8 mouse cellular contexts compared by ENCODE assay signal in the genomic region with DNA sequence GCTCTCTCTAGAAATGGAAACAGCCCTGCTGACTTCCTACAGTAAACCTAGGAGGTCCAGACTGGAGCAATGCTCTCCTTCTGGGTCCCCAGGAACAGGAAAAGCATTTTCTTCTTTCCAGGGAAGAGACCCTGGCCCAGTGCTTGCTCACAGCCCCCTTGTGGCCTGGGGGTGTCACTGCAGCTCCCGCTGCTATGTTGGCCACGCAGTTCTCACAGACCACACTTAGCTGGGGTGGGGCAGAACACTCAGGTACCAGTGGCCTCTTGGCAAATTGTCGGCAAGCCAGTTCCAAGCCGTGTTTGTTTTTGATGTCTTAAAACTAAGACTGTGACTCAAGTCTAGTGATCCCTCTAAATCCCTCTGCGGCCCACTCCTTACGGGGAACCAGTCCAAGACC. TPM values are rescaled to one million over a fixed set of nuclear protein-coding genes. Genes with fewer than 3 reads are reported as not detected.
DNase-seq lines count a peak whose midpoint lies in the region; ATAC-seq and TF ChIP-seq lines count a peak whose summit lies in the region.

No protein-coding gene starts in this region.

- H3K27ac ChIP-seq in forebrain, embryonic 13.5 days, result no peak overlapping the region
- H3K27ac ChIP-seq in neural tube, embryonic 15.5 days (replicated peaks), result 0 out of 2 replicates have a peak overlapping the region, but pooled peaks have one; percentile 11
- no peak overlapping the region for H3K27ac ChIP-seq in thymus, adult 2 months (ENCODE audit: control insufficient read depth, insufficient read depth, low read length)

- H3K27me3 ChIP-seq in E14TG2a.4 (ENCODE audit: insufficient read depth, low read length), result peaks cover 35% of the 10 kb centered on the region
- H3K27me3 ChIP-seq in forebrain, embryonic 13.5 days, result peaks cover 37% of the 10 kb centered on the region
- H3K27me3 ChIP-seq in neural tube, embryonic 15.5 days (replicated peaks), result no peaks in the 10 kb centered on the region; the same call in 1 of the 2 replicates
- H3K27me3 ChIP-seq in thymus, adult 2 months (ENCODE audit: control insufficient read depth, insufficient read depth, low read length), result peaks cover 14% of the 10 kb centered on the region; the same call in 1 of the 2 replicates

- H3K4me1 ChIP-seq in E14TG2a.4 (replicated peaks; ENCODE audit: low read depth, low read length), result peaks cover 30% of the 10 kb centered on the region
- H3K4me1 ChIP-seq in forebrain, embryonic 13.5 days, result peaks cover 31% of the 10 kb centered on the region
- peaks cover 8% of the 10 kb centered on the region for H3K4me1 ChIP-seq in lung, adult 2 months (ENCODE audit: control insufficient read depth, insufficient read depth, low read length)
- peaks cover 60% of the 10 kb centered on the region for H3K4me1 ChIP-seq in neural tube, embryonic 15.5 days
- H3K4me1 ChIP-seq in thymus, adult 2 months (replicated peaks; ENCODE audit: control insufficient read depth, insufficient read depth, low read length), result peaks cover 19% of the 10 kb centered on the region

- TF ChIP-seq POLR2A in lung, adult 2 months (IDR thresholded peaks at IDR 0.05; ENCODE audit: borderline replicate concordance, extremely low read depth, low read depth, low read length), result no peak
- TF ChIP-seq POLR2A in thymus, adult 2 months (IDR thresholded peaks at IDR 0.05; ENCODE audit: control insufficient read depth, extremely low read depth, insufficient read depth, low read length, poor library complexity), result no peak

- no peaks in the 10 kb centered on the region for H3K36me3 ChIP-seq in E14TG2a.4 (ENCODE audit: insufficient read depth, low read length)
- no peaks in the 10 kb centered on the region for H3K36me3 ChIP-seq in forebrain, embryonic 13.5 days (ENCODE audit: poor library complexity, severe bottlenecking)
- no peaks in the 10 kb centered on the region for H3K36me3 ChIP-seq in neural tube, embryonic 15.5 days
- H3K36me3 ChIP-seq in thymus, adult 2 months (ENCODE audit: control insufficient read depth, insufficient read depth, low read length), result no peaks in the 10 kb centered on the region

- no peaks in the 10 kb centered on the region for H3K9me3 ChIP-seq in E14TG2a.4 (ENCODE audit: low read length)
- no peaks in the 10 kb centered on the region for H3K9me3 ChIP-seq in forebrain, embryonic 13.5 days (replicated peaks)
- no peaks in the 10 kb centered on the region for H3K9me3 ChIP-seq in neural tube, embryonic 15.5 days (replicated peaks)

- peak; percentile 31 for DNase-seq in c-Kit-positive CD71-positive TER-119-positive erythroid progenitor cells, embryonic 14.5 days (ENCODE audit: low spot score)
- peak; percentile 84 to 88 for DNase-seq in heart, postnatal 10 days
- peak; percentile 84 to 88 for DNase-seq in kidney, postnatal 4 days
- peak; percentile 72 for DNase-seq in lung, adult 2 months
- peak; percentile 67 for DNase-seq in thymus, adult 2 months

- intact Hi-C loops in heart, postnatal 10 days (cut with DNase I), result loop anchor here (2.0 kb wide), 2 partner anchors 69 to 119 kb away; no protein-coding TSS in a partner anchor

- H3K4me3 ChIP-seq in E14TG2a.4 (replicated peaks; ENCODE audit: low read length), result 0 out of 2 replicates have a peak overlapping the region, but pooled peaks have one; percentile 3
- H3K4me3 ChIP-seq in forebrain, embryonic 13.5 days, result peak overlapping the region; percentile 60
- peak overlapping the region; percentile 2 for H3K4me3 ChIP-seq in lung, adult 2 months (replicated peaks; ENCODE audit: extremely low read depth, low read depth, low read length)
- H3K4me3 ChIP-seq in neural tube, embryonic 15.5 days (replicated peaks), result peak overlapping the region; percentile 60
- no peak overlapping the region for H3K4me3 ChIP-seq in thymus, adult 2 months (ENCODE audit: control insufficient read depth, insufficient read depth, low read length)

- WGBS in forebrain, embryonic 13.5 days, result 36% methylated on average over 6 of the region's 6 CpGs
- 19% methylated on average over 6 of the region's 6 CpGs for WGBS in lung, adult 2 months
- WGBS in neural tube, embryonic 15.5 days, result 33% methylated on average over 6 of the region's 6 CpGs
- WGBS in thymus, adult 2 months, result 40% methylated on average over 6 of the region's 6 CpGs

- TF ChIP-seq CTCF in E14TG2a.4 (conservative IDR thresholded peaks at IDR 0.05; ENCODE audit: low read length), result peak; percentile 99
- TF ChIP-seq CTCF in lung, adult 2 months (IDR thresholded peaks at IDR 0.05; ENCODE audit: insufficient read depth, low read length), result peak; percentile 87
- TF ChIP-seq CTCF in thymus, adult 2 months (IDR thresholded peaks at IDR 0.05; ENCODE audit: borderline replicate concordance, control insufficient read depth, extremely low read depth, insufficient read depth, low read length, poor library complexity), result peak; percentile 93

- ATAC-seq in forebrain, embryonic 13.5 days, result no peak
- ATAC-seq in neural tube, embryonic 15.5 days (ENCODE audit: low FRiP score), result no peak

- H3K4me2 ChIP-seq in forebrain, embryonic 13.5 days, result peak overlapping the region; percentile 99
- H3K4me2 ChIP-seq in neural tube, embryonic 15.5 days, result peak overlapping the region; percentile 99

- H3K9ac ChIP-seq in forebrain, embryonic 13.5 days, result no peak overlapping the region; the same call in 1 of the 2 replicates
- H3K9ac ChIP-seq in neural tube, embryonic 15.5 days (replicated peaks), result peak overlapping the region; percentile 66

RNA-seq across cellular contexts. Expression of a gene that starts 2.2 kb away (rescaled TPM):
- polyA plus RNA-seq in forebrain, embryonic 13.5 days (2015; fragmentation: Nextera tagmentation; extraction: Ambion mirVana), result 1.6 TPM in 2 replicates
- 10 to 100 TPM; 32.0 to 37.7 TPM for total RNA-seq in heart, postnatal 10 days (2021)
- polyA plus RNA-seq in lung, adult 2 months (2012; rRNA removed), result 14.5 and 15.7 TPM in 2 replicates
- 4.7 and 4.9 TPM in 2 replicates for polyA plus RNA-seq in neural tube, embryonic 15.5 days (2015; fragmentation: Nextera tagmentation; extraction: Ambion mirVana)
- polyA plus RNA-seq in thymus, adult 2 months (2012; rRNA removed), result 4.4 and 5.5 TPM in 2 replicates

Comparison
In these comparisons a context has a peak if more than half of its experiments do, and no peak if none do; other contexts are left out.
1. DNase-seq: peak in every context shown above with its lines; median percentile 86 in heart, postnatal 10 days; 86 in kidney, postnatal 4 days; 72 in lung, adult 2 months; 67 in thymus, adult 2 months; 31 in c-Kit-positive CD71-positive TER-119-positive erythroid progenitor cells, embryonic 14.5 days.